Mouse (Mus musculus) yolk sac, embryonic 10.5 days (tissue): ENCODE measurements around the gene Zfp30.

ENCODE experiments used
- DNase-seq: peaks from one replicate; pipeline ENCODE4 v3.0.0-alpha.2; 2017; ENCODE audit warnings: low spot score

Gene Zfp30

GRCm38 (mm10) chr7:29783871-29784551 lies at the start of gene Zfp30:
Zfp30 (plus strand) TSS chr7:29783998.
- peak; percentile 90 for DNase-seq

GRCm38 (mm10) chr7:29742258-29742657 lies 41.5 kb upstream of the Zfp30 start:
- DNase-seq = no peak

DNA sequence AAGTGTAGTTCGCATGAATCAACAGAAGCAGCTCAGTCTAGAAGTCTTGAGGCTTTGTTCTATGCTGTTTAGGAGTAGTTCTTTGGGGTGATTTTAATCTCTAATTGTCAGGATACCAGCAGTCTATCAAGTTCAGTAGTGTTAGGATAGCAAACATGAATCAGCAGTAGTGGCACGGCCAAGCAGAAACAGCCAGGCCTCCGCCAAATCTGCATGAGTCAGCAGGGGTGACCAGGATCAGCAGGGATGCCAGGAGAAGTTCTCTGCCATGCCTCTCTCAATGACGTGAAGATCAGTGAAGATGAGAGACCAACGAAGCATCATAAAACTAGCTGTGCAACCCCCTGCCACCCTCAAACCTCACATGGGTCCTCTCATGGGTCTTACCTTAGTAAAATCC lies 23.3 kb upstream of the Zfp30 start:
- DNase-seq = no peak

- peak; percentile 42 for DNase-seq
Observed at GRCm38 (mm10) chr7:29764702-29765101, 19.1 kb upstream of the Zfp30 start.

DNA sequence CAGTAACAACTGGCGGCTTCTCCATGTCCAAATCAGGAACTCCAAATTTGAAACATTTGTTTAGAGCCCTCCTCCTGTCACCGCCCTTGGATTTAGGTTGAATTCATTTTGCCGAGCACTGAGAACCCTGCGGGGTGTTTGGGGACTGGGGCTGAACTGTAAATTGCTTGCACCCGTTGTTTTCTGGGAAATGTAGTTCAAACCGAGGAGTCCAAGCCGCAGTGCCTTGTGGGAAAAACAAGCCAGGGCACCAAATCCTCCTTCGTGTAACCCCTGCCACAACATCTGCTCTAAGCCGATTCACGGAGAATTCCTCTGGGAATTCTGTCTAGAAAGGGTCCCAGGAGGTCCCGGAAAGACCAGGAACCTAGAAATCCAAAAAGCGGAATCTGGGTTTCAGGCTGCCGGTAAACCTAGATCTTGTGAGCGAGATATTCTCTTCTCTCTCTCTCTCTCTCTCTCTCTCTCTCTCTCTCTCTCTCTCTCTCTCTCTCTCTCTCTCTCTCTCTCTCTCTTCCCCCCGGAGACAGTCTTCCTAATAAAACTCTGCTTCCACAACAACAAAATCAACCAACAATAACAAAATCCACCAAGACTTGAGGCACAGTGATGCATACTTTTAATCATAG lies 16.6 kb upstream of the Zfp30 start:
- DNase-seq = peak; percentile 86

DNA sequence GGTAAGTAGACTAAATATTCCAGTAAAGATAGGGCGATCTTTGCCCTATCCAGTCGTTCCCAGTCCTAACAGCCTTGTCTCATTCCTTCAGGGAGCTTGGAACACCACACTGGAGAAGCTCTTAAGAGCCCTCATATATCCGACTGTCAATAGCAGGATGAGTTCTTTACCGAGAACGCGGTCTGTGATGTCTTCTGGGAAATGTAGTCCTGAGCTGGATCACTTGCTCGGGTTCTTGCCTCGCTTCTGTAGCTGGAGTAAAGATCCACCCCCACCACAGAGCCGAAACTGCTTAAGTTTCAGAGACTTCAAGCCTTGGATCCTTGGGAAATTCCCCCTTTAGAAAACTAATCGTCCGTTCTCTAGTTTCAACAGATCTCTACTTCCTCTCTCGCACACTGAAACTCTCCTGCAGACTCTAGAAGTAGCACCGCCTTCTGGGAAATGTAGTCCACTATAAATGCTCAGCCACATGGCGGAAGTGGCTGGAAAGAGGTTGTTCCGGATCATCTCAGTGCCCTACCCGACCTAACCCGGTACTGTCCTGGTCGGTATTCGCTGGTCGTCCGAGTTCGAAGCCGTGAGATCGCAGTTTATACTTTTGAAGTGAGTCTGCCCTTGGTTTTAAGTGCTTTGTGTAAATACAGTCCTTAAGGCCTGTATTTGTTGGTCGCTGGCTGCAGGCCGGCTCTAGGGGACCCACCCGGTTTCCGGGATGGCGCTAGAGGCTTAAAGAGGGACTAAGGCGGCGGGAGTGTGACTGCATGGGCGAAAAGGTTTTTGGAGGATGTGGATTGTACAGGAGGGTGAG lies 15.5 kb upstream of the Zfp30 start, which contains the start of gene Zfp84:
Zfp84 (plus strand) TSS at position 463 of the 811 bp plus-strand sequence.
- DNase-seq = peak; percentile 95

GRCm38 (mm10) chr7:29768980-29769379 lies 14.8 kb upstream of the Zfp30 start:
- no peak for DNase-seq

- no peak for DNase-seq
Observed at GRCm38 (mm10) chr7:29773503-29773902, 10.3 kb upstream of the Zfp30 start.

GRCm38 (mm10) chr7:29774371-29774770 lies 9.4 kb upstream of the Zfp30 start:
- no peak for DNase-seq

- no peak for DNase-seq
Observed at GRCm38 (mm10) chr7:29776568-29776967, 7.2 kb upstream of the Zfp30 start.

GRCm38 (mm10) chr7:29777372-29777771 lies 6.4 kb upstream of the Zfp30 start:
- no peak for DNase-seq

GRCm38 (mm10) chr7:29785023-29785422 lies 1.2 kb downstream of the Zfp30 start:
- no peak for DNase-seq

DNA sequence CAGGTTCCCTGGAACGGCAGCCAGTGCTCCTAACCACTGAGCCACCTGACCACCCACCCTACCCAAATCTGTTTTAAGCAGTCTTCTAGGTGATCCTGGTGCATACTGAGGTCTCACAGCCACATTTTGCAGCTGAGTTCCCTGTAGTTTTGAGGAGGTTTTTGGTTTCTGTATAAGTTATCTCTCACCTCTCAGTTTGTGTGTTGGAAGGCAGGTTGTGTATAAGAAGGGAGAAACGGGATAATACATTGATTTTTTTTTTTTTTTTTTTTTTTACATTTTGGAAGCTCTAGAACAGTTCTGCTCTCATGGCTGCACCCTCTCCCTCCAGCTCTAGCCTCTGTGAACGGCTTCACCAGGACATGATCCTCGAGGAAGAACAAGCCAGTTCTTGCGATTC lies 2.1 kb downstream of the Zfp30 start:
- no peak for DNase-seq

GRCm38 (mm10) chr7:29792906-29793305 lies 9.1 kb downstream of the Zfp30 start:
- DNase-seq = no peak

DNA sequence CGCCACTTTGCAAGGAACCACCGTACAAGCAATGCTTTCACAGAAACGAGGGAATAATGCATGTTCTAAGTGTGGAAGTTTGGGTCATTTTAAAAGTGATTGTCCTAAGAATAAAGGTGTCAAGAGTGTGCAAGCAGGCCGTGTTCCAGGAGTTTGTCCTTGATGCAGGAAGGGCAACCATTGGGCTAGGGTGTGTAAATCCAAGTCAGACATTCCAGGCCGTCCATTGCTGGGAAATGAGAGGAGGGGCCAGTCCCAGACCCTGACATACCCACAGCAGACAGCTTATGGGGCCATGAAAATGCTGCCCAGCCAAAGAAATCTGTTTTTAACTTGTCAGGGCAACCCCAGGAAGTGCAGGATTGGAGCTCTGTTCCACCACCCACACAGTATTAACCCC lies 23.2 kb downstream of the Zfp30 start:
- DNase-seq = no peak

DNA sequence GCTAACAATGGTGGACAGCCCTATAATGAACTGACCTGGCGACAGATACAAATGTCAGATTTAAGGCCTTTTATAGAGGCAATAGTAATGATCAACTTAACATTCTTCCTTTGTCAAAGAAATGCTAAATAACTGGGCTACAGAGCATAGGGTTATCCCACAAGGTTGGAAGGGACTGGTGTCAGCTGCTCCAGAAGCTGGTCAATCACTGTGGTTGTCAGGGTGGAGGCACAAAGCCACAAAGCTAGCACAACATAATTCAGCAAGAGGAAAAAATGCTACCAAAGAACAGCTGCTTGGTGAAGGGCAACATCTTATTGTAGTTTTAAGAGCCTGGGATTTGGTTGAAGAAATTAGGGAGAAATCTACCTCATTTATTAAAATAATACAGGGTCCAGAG lies 28.4 kb downstream of the Zfp30 start:
- no peak for DNase-seq

DNA sequence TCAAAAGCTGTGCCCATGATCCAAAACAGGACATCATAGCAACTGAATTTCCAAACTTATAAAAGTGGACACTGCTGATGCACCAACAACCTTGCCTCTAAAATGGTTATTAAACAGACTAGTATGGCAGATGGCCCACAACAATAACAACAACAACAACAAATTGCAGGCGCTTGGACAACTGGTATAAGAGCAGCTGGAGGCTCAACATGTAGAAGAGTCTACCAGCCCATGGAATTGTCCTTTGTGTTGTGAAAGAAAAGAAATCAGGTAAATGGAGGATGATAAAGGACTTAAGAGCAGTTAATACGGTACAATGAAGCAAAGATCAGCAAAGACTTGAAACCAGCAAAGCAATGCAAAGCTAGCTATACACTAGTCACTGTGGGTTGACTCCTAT lies 30.6 kb downstream of the Zfp30 start:
- DNase-seq = no peak

DNA sequence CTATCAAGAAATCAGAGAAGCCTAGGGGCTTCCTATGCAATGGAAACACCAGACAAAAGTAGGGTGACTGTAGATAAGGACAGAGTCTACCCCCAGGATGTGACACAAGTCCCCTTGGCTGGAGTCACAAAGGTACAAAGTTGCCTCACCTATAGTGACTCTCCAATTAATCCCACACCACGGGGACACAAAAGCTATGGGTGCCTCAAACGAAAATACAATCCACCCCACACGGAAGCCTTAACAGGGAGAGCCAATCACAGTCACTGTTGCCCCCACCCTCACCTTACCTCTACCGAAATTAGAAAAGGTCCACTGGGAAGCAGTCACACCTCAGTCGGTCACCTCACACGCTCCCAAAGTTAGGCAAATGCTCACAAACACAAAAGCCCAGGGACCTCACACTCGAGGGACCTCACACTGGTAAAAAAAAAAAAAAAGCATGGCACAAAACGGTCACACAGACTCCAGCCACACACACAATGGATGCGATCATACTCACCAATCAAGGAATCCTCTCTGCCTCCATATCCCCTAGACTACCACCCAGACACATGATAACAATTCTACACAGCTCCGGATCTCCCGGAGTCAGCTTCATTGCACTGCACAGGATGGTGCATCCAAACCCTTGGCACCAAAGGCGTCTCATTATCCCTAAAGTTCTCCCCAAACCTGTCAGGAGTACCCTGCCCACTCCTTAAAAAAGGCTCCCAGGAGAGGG lies 31.4 kb downstream of the Zfp30 start:
- DNase-seq = no peak

- peak; percentile 93 for DNase-seq
Observed at GRCm38 (mm10) chr7:29815910-29816429, 32.2 kb downstream of the Zfp30 start, which contains the start of gene Zfp790. Zfp790 (plus strand) TSS chr7:29816114.

GRCm38 (mm10) chr7:29818619-29819254 lies 34.9 kb downstream of the Zfp30 start:
- peak; percentile 84 for DNase-seq

GRCm38 (mm10) chr7:29828001-29828400 lies 44.2 kb downstream of the Zfp30 start:
- no peak for DNase-seq
